Mouse (Mus musculus): ENCODE results near the gene Golga4. TPM values are rescaled to one million over a fixed set of nuclear protein-coding genes. Genes with fewer than 3 reads are reported as not detected.

Golga4 gene
- polyA plus RNA-seq, 1 experiment from 2014 or later, result 55.1 TPM

DNA sequence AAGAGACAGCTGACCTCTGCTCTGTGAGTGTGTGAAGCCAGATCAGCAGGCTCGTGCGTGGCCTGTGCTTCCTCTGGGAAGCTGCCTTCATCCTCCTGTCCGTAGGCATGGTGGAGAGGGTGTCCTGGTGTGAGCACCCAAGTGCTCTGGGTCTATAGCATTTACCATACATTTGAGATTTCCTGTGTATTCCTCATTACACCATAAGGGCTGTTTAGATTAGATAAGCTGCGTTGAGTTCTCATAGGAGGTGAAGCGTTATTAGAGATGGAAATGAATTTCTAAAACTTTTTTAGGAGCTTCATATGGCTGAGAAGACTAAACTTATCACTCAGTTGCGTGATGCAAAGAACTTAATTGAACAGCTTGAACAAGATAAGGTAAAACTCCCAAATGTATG is 30.9 kb downstream of the Golga4 start:
- H3K27me3 ChIP-seq (ENCODE audit: insufficient read depth, low read length), result no peaks in the 10 kb centered on the region
- no peaks in the 10 kb centered on the region for H3K9me3 ChIP-seq (ENCODE audit: low read length)
- no peak overlapping the region for H3K4me3 ChIP-seq (ENCODE audit: low read length)
- peaks cover 71% of the 10 kb centered on the region for H3K36me3 ChIP-seq (ENCODE audit: insufficient read depth, low read length)
- no peak for ATAC-seq (ENCODE audit: low FRiP score, low TSS enrichment)
- no peak overlapping the region for H3K9ac ChIP-seq (replicated peaks; ENCODE audit: low read length)
- no peaks in the 10 kb centered on the region for H3K4me1 ChIP-seq (ENCODE audit: insufficient read depth, low read length)
- 95% methylated on average over 6 of the region's 6 CpGs for WGBS
- no peak overlapping the region for H3K27ac ChIP-seq (ENCODE audit: low read length)
- no peak overlapping the region for H3K4me2 ChIP-seq (replicated peaks; ENCODE audit: low read depth, low read length)

DNA sequence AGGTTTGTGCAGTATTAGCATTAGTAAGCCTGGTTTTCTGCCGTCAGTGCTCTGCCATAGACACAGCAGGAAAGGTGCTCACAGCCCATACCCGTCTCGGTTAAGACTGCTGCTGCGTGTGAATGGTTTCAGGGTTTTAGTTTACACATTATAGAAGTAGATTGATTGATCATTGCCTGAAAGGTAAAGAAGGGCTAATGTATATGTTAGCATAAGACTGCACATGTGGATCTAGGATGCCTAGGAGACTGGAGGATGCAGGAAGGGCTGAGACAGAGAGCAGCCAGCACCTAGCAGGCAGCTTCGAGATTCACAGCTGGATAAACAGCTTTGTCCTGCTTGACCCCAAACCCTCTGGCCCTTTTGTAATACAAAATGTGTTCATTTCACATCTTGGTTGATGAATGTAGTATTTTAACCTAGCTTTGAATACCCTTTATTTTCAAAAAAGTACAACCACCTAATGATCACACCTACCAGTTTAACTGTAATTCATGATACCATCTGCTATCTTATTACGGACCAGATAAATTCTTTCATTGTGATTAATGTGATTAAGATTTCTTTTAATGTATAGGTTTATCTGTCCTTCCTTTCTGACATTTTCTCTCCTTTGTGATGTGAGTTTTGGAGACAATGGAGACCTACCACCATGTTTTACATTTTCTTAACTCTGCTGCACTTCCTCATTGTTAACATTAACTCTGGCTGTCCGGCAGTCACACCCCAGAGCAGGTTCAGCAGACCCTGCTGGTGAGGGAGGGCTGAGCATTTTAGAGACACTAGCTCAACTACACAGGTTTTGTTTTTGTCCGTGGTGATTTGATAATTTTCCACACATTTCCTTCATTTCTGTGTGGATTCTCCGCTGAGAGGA is 31.6 kb downstream of the Golga4 start:
- Histone ChIP-seq H3K4me2 (replicated peaks; ENCODE audit: low read depth, low read length) (no peak overlapping the region), H3K9ac (replicated peaks; ENCODE audit: low read length) (no peak overlapping the region), H3K4me3 (ENCODE audit: low read length) (no peak overlapping the region), H3K36me3 (ENCODE audit: insufficient read depth, low read length) (peaks cover 70% of the 10 kb centered on the region), H3K9me3 (ENCODE audit: low read length) (no peaks in the 10 kb centered on the region), H3K27me3 (ENCODE audit: insufficient read depth, low read length) (no peaks in the 10 kb centered on the region), H3K27ac (ENCODE audit: low read length) (no peak overlapping the region), H3K4me1 (ENCODE audit: insufficient read depth, low read length) (no peaks in the 10 kb centered on the region)
- WGBS, result 89% methylated on average over 9 of the region's 9 CpGs
- ATAC-seq (ENCODE audit: low FRiP score, low TSS enrichment), result no peak

DNA sequence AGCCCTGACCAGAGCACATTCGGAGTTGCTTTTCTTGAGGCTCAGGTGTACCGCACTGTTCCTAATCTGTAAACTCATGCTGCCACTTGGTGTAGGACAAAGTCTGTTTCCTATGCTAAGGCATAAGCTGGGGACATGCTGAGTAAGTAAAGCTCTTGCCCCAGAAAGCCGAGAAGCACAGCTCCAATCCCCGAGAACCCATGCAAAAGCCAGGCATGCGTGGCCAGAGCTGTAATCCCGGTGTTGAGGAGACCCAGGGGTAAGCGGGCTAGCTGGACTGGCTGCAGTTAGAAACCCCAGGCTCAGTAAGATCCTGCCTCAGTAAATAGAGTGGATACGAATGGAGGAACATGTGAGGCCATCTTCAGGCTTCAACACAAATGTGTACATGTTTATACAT is 35.8 kb downstream of the Golga4 start:
- 91% methylated on average over 8 of the region's 8 CpGs for WGBS
- no peak overlapping the region for H3K27ac ChIP-seq (ENCODE audit: low read length)
- no peak overlapping the region for H3K9ac ChIP-seq (replicated peaks; ENCODE audit: low read length)
- no peaks in the 10 kb centered on the region for H3K27me3 ChIP-seq (ENCODE audit: insufficient read depth, low read length)
- H3K4me1 ChIP-seq (ENCODE audit: insufficient read depth, low read length), result no peaks in the 10 kb centered on the region
- H3K4me2 ChIP-seq (replicated peaks; ENCODE audit: low read depth, low read length), result no peak overlapping the region
- no peak for ATAC-seq (ENCODE audit: low FRiP score, low TSS enrichment)
- H3K36me3 ChIP-seq (ENCODE audit: insufficient read depth, low read length), result peaks cover 49% of the 10 kb centered on the region
- H3K9me3 ChIP-seq (ENCODE audit: low read length), result no peaks in the 10 kb centered on the region
- H3K4me3 ChIP-seq (ENCODE audit: low read length), result no peak overlapping the region

DNA sequence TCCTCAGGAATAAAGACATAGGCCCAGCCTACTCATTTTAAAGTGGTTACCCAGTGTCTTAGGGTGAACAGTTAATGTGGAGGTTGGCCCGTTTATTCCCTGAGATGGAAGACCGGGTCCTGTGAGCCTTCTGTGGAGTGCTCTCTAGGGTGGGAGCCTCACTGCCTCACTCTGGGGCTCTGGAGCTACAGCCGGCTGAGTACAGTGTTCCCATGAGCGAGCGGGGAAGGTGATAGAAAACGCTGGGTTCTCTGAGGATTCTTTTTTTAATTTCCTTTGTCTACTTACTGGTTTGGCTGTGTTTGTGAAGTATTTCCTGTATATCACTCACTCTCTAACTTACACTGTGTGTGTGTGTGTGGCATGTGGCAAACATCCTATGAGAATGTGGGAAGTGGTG is 39.1 kb downstream of the Golga4 start:
- Histone ChIP-seq H3K9ac (replicated peaks; ENCODE audit: low read length) (no peak overlapping the region), H3K4me3 (ENCODE audit: low read length) (no peak overlapping the region), H3K27me3 (ENCODE audit: insufficient read depth, low read length) (no peaks in the 10 kb centered on the region), H3K4me1 (ENCODE audit: insufficient read depth, low read length) (no peaks in the 10 kb centered on the region), H3K36me3 (ENCODE audit: insufficient read depth, low read length) (peaks cover 54% of the 10 kb centered on the region), H3K9me3 (ENCODE audit: low read length) (no peaks in the 10 kb centered on the region), H3K4me2 (replicated peaks; ENCODE audit: low read depth, low read length) (no peak overlapping the region), H3K27ac (ENCODE audit: low read length) (no peak overlapping the region)
- no peak for ATAC-seq (ENCODE audit: low FRiP score, low TSS enrichment)
- 70% methylated on average over 6 of the region's 6 CpGs for WGBS

DNA sequence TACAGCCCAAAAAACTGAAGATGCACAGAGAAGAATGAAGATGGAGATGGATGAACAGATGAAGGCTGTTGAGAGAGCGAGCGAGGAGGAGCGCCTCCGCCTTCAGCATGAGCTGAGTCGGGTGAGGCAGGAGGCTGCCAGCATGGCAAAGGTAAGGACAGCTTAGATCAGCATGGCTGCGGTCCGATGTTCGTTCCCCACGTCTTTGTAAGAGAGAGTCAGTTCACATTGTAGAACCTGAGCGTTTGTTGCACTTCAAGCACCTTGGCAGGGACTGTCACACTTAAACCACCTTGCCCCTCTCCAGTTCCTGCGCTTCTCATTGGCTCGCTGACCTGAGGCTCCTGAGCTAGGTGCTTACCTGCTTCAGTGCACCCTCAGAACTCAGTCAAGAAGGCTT is 42.6 kb downstream of the Golga4 start:
- peaks cover 56% of the 10 kb centered on the region for H3K36me3 ChIP-seq (ENCODE audit: insufficient read depth, low read length)
- 96% methylated on average over 12 of the region's 12 CpGs for WGBS

DNA sequence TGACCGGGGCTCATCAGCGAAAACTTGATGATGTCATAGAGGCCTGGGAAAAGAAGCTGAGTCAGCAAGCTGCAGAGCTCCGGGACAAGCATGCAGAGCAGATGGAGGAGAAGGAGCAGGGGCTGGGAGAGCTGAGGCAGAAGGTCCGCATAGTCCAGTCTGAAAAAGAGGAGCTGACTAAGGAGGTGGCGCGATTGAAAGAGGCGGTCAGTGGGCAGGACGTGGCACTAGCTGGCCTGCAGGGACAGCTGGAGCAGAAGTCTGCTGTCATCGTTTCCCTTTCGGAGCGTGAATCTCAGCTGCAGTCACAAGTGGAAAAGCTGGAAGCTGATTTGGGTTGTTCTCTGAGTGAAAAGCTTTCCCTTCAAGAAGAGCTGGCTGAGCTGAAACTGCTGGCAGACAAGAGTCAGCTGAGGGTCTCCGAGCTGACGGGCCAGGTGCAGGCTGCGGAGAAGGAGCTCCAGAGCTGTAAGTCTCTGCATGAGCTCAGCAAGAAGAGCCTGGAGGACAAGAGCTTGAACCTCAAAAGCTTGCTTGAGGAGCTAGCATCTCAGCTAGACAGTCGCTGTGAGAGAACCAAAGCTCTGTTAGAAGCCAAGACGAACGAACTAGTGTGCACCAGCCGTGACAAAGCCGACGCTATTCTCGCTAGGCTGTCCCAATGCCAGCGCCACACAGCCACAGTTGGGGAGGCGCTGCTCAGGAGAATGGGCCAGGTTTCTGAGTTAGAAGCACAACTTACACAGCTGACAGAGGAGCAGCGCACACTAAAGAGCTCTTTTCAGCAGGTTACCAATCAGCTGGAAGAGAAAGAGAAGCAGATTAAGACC is 51.1 kb downstream of the Golga4 start:
- no peaks in the 10 kb centered on the region for H3K9me3 ChIP-seq (ENCODE audit: low read length)
- no peak overlapping the region for H3K9ac ChIP-seq (replicated peaks; ENCODE audit: low read length)
- H3K27ac ChIP-seq (ENCODE audit: low read length), result no peak overlapping the region
- H3K36me3 ChIP-seq (ENCODE audit: insufficient read depth, low read length), result peaks cover 68% of the 10 kb centered on the region
- H3K4me2 ChIP-seq (replicated peaks; ENCODE audit: low read depth, low read length), result no peak overlapping the region
- H3K4me3 ChIP-seq (ENCODE audit: low read length), result no peak overlapping the region
- H3K4me1 ChIP-seq (ENCODE audit: insufficient read depth, low read length), result no peaks in the 10 kb centered on the region
- H3K27me3 ChIP-seq (ENCODE audit: insufficient read depth, low read length), result no peaks in the 10 kb centered on the region
- WGBS, result 83% methylated on average over 24 of the region's 24 CpGs
- ATAC-seq (ENCODE audit: low FRiP score, low TSS enrichment), result no peak

More for the DNA sequence above, 42.6 kb downstream of the Golga4 start:
- ATAC-seq (ENCODE audit: low FRiP score, low TSS enrichment), result no peak
- Histone ChIP-seq H3K27ac (ENCODE audit: low read length) (no peak overlapping the region), H3K4me3 (ENCODE audit: low read length) (no peak overlapping the region), H3K4me2 (replicated peaks; ENCODE audit: low read depth, low read length) (no peak overlapping the region), H3K27me3 (ENCODE audit: insufficient read depth, low read length) (no peaks in the 10 kb centered on the region), H3K4me1 (ENCODE audit: insufficient read depth, low read length) (no peaks in the 10 kb centered on the region), H3K9ac (replicated peaks; ENCODE audit: low read length) (no peak overlapping the region), H3K9me3 (ENCODE audit: low read length) (no peaks in the 10 kb centered on the region)

DNA sequence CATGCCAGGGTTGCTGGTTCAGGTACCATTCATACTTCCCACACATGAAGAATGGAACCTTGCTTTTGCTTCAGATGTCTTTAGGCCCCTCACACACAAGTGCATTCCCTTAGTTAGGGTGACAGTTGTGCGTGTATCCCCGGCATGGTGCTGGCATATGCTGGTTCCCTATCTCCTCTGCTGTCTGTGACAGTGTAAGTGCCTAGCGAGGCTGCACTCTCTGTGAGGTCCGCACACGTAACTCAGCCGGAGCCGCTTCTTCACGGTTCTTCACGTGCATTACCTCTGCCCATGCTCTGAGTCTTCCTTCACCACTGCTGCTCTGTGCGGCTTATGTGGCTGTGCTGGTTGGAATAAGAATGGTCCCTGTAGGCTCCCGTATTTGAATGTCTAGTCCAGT is 57.3 kb downstream of the Golga4 start:
- WGBS, result 96% methylated on average over 11 of the region's 11 CpGs
- H3K4me3 ChIP-seq (ENCODE audit: low read length), result no peak overlapping the region
- no peak overlapping the region for H3K4me2 ChIP-seq (replicated peaks; ENCODE audit: low read depth, low read length)
- H3K9ac ChIP-seq (replicated peaks; ENCODE audit: low read length), result no peak overlapping the region
- H3K27ac ChIP-seq (ENCODE audit: low read length), result no peak overlapping the region
- no peak for ATAC-seq (ENCODE audit: low FRiP score, low TSS enrichment)
- H3K9me3 ChIP-seq (ENCODE audit: low read length), result no peaks in the 10 kb centered on the region
- peaks cover 81% of the 10 kb centered on the region for H3K36me3 ChIP-seq (ENCODE audit: insufficient read depth, low read length)
- no peaks in the 10 kb centered on the region for H3K27me3 ChIP-seq (ENCODE audit: insufficient read depth, low read length)
- no peaks in the 10 kb centered on the region for H3K4me1 ChIP-seq (ENCODE audit: insufficient read depth, low read length)

DNA sequence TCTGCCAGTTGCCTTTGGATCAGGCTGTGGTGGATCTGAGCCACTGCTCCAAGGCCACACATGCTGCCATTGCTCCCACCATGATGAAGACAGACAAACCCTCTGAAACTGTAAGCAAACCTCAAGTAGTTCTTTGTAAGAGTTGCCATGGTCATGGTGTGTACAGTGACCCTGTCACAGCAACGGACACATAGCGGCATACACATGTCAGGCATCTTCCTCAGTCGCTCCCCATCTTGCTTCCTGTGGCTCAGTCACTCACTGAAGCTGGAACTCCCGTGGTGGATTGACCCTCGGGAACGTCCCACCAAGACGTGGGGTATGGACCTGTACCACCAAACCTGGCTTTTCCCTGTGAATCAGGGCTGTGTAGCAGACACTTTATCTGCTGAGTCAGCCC is 57.8 kb downstream of the Golga4 start:
- ATAC-seq (ENCODE audit: low FRiP score, low TSS enrichment), result no peak
- H3K9ac ChIP-seq (replicated peaks; ENCODE audit: low read length), result no peak overlapping the region
- WGBS, result 84% methylated on average over 7 of the region's 7 CpGs
- peaks cover 76% of the 10 kb centered on the region for H3K36me3 ChIP-seq (ENCODE audit: insufficient read depth, low read length)
- H3K27ac ChIP-seq (ENCODE audit: low read length), result no peak overlapping the region
- H3K4me1 ChIP-seq (ENCODE audit: insufficient read depth, low read length), result no peaks in the 10 kb centered on the region
- no peaks in the 10 kb centered on the region for H3K9me3 ChIP-seq (ENCODE audit: low read length)
- no peak overlapping the region for H3K4me2 ChIP-seq (replicated peaks; ENCODE audit: low read depth, low read length)
- no peaks in the 10 kb centered on the region for H3K27me3 ChIP-seq (ENCODE audit: insufficient read depth, low read length)
- H3K4me3 ChIP-seq (ENCODE audit: low read length), result no peak overlapping the region

DNA sequence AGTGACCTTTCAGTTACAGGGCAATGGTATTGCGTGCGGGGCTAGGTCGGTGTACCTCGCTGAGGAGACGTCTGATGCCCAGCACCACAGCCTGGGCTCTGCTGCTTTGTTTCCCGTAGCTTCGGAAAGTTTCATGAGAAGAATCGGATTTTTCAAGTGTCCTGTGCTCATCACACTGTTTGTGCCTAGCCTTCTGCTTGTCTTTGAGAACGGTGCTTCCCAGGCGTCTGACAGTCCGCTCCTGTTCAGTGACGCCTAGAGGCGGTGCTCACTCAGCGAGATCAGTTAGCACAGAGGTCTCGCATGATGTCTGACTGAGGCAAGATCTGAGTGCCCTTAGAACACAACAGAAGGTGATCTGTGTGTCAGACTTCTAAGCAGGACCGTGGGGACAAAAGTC is 58.6 kb downstream of the Golga4 start:
- Histone ChIP-seq H3K4me2 (replicated peaks; ENCODE audit: low read depth, low read length) (no peak overlapping the region), H3K27ac (ENCODE audit: low read length) (no peak overlapping the region), H3K9ac (replicated peaks; ENCODE audit: low read length) (no peak overlapping the region), H3K4me3 (ENCODE audit: low read length) (no peak overlapping the region), H3K36me3 (ENCODE audit: insufficient read depth, low read length) (peaks cover 74% of the 10 kb centered on the region), H3K9me3 (ENCODE audit: low read length) (no peaks in the 10 kb centered on the region), H3K27me3 (ENCODE audit: insufficient read depth, low read length) (no peaks in the 10 kb centered on the region), H3K4me1 (ENCODE audit: insufficient read depth, low read length) (no peaks in the 10 kb centered on the region)
- no peak for ATAC-seq (ENCODE audit: low FRiP score, low TSS enrichment)
- 91% methylated on average over 16 of the region's 16 CpGs for WGBS

DNA sequence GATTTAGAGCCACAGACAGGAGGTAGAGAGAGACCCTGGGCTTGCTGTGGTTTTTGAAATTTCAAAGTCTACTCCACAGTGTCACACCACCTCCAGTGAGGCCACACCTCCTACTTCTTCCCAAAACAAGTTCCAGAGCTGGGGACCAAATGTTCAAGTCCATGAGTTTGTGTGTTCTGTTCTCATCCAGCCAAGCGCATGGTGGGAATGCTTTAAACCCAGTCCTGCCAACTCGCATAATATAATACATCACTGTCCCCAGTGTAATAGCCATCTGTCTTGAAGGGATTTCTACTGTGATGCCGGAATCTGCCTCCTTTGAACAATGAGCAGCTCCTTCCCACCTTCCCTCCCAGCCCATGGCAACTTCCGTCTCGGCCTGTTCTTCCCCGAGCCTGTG is 63.3 kb downstream of the Golga4 start:
- WGBS, result 93% methylated on average over 6 of the region's 6 CpGs
- no peak for ATAC-seq (ENCODE audit: low FRiP score, low TSS enrichment)

More for the DNA sequence above, 63.3 kb downstream of the Golga4 start:
- Histone ChIP-seq H3K27ac (ENCODE audit: low read length) (no peak overlapping the region), H3K9ac (replicated peaks; ENCODE audit: low read length) (no peak overlapping the region), H3K27me3 (ENCODE audit: insufficient read depth, low read length) (no peaks in the 10 kb centered on the region), H3K4me2 (replicated peaks; ENCODE audit: low read depth, low read length) (no peak overlapping the region), H3K9me3 (ENCODE audit: low read length) (no peaks in the 10 kb centered on the region), H3K4me1 (ENCODE audit: insufficient read depth, low read length) (no peaks in the 10 kb centered on the region), H3K4me3 (ENCODE audit: low read length) (no peak overlapping the region), H3K36me3 (ENCODE audit: insufficient read depth, low read length) (peaks cover 69% of the 10 kb centered on the region)

All from kidney, embryonic 16.5 days (tissue).